Mouse (Mus musculus): ENCODE results near the gene Flywch1.

Gene Flywch1

GRCm38 (mm10) chr17:23741359-23742209 is 29.8 kb downstream of the Flywch1 start:
- TF ChIP-seq GATA4 (IDR thresholded peaks at IDR 0.05; ENCODE audit: insufficient replicate concordance, low read length), result no peak

- TF ChIP-seq GATA4 (IDR thresholded peaks at IDR 0.05; ENCODE audit: insufficient replicate concordance, low read length), result no peak
Observed at GRCm38 (mm10) chr17:23740598-23741021, 30.8 kb downstream of the Flywch1 start, which contains the start of gene Paqr4. Gene Paqr4 (minus strand): TSS chr17:23740867.

- TF ChIP-seq GATA4 (IDR thresholded peaks at IDR 0.05; ENCODE audit: insufficient replicate concordance, low read length), result peak; percentile 13; the same call in 1 of the 2 replicates
Observed at GRCm38 (mm10) chr17:23740136-23740584, 31.2 kb downstream of the Flywch1 start.

- TF ChIP-seq GATA4 (IDR thresholded peaks at IDR 0.05; ENCODE audit: insufficient replicate concordance, low read length), result no peak
Observed at GRCm38 (mm10) chr17:23739202-23740135, 31.9 kb downstream of the Flywch1 start.

GRCm38 (mm10) chr17:23738836-23739201 is 32.6 kb downstream of the Flywch1 start:
- TF ChIP-seq GATA4 (IDR thresholded peaks at IDR 0.05; ENCODE audit: insufficient replicate concordance, low read length), result no peak

- TF ChIP-seq GATA4 (IDR thresholded peaks at IDR 0.05; ENCODE audit: insufficient replicate concordance, low read length), result no peak
Observed at GRCm38 (mm10) chr17:23737493-23738445, 33.6 kb downstream of the Flywch1 start.

GRCm38 (mm10) chr17:23734341-23734740 is 37.1 kb downstream of the Flywch1 start:
- no peak for TF ChIP-seq GATA4 (IDR thresholded peaks at IDR 0.05; ENCODE audit: insufficient replicate concordance, low read length)

GRCm38 (mm10) chr17:23730441-23730840 is 41.0 kb downstream of the Flywch1 start:
- TF ChIP-seq GATA4 (IDR thresholded peaks at IDR 0.05; ENCODE audit: insufficient replicate concordance, low read length), result no peak

- TF ChIP-seq GATA4 (IDR thresholded peaks at IDR 0.05; ENCODE audit: insufficient replicate concordance, low read length), result no peak
Observed at GRCm38 (mm10) chr17:23726758-23727142, 44.7 kb downstream of the Flywch1 start.

- no peak for TF ChIP-seq GATA4 (IDR thresholded peaks at IDR 0.05; ENCODE audit: insufficient replicate concordance, low read length)
Observed at GRCm38 (mm10) chr17:23725999-23726757, 45.2 kb downstream of the Flywch1 start, which contains the start of gene Pkmyt1. Gene Pkmyt1 (plus strand): TSS chr17:23726336.

- no peak for TF ChIP-seq GATA4 (IDR thresholded peaks at IDR 0.05; ENCODE audit: insufficient replicate concordance, low read length)
Observed at GRCm38 (mm10) chr17:23725477-23725876, 45.9 kb downstream of the Flywch1 start.

GRCm38 (mm10) chr17:23722376-23723125 is 48.9 kb downstream of the Flywch1 start, which contains the start of gene 1520401A03Rik:
Gene 1520401A03Rik (minus strand): TSS chr17:23722783.
- TF ChIP-seq GATA4 (IDR thresholded peaks at IDR 0.05; ENCODE audit: insufficient replicate concordance, low read length), result no peak

- no peak for TF ChIP-seq GATA4 (IDR thresholded peaks at IDR 0.05; ENCODE audit: insufficient replicate concordance, low read length)
Observed at GRCm38 (mm10) chr17:23721886-23722285, 49.5 kb downstream of the Flywch1 start.
